Mouse (Mus musculus) thymus, adult 2 months (tissue): ENCODE measurements around the gene Tmem203.

Experiments
- CTCF ChIP-seq: fragments of 200-500 bp; IDR thresholded peaks from 2 replicates; pipeline ENCODE4 v1.5.1; 2012; ENCODE audit warnings: mild to moderate bottlenecking, control low read depth, low read length, moderate library complexity, borderline replicate concordance; ENCODE audit not compliant: control insufficient read depth, poor library complexity, insufficient read depth; ENCODE audit errors: extremely low read depth
- POLR2A ChIP-seq: fragments of 200-500 bp; IDR thresholded peaks from 2 replicates; pipeline ENCODE4 v1.6.1; 2012; ENCODE audit warnings: mild to moderate bottlenecking, low read length, control low read depth, moderate library complexity; ENCODE audit not compliant: control insufficient read depth, poor library complexity, insufficient read depth; ENCODE audit errors: extremely low read depth

GRCm38 (mm10) chr2:25264286-25264660 lies 9.0 kb downstream of the Tmem203 start:
- TF ChIP-seq CTCF (no peak), POLR2A (no peak)
